Mouse (Mus musculus) gastrocnemius, adult 18-20 months (tissue): ENCODE measurements at regions not wholly inside any gene's neighbourhood (a gene's known extent, or its start where the extent isn't known, plus 50 kb on each side); places are given as distances from the start of the nearest gene placed in this dataset.
A peak's percentile ranks its signal among the peaks of the same experiment; 100 is the strongest.

Experiments
- DNase-seq: peaks from one replicate; pipeline ENCODE4 v3.0.0; 2021; ENCODE audit warnings: low spot score

- DNase-seq: no peak
Observed at GRCm38 (mm10) chr10:109188252-109188651, 177.5 kb upstream of the Syt1 start.

GRCm38 (mm10) chr10:109185243-109185642 lies 174.5 kb upstream of the Syt1 start:
- DNase-seq: no peak

GRCm38 (mm10) chr10:109180527-109180926 lies 169.7 kb upstream of the Syt1 start:
- no peak for DNase-seq

- DNase-seq: no peak
Observed at GRCm38 (mm10) chr10:109160730-109161129, 149.9 kb upstream of the Syt1 start.

- DNase-seq: no peak
Observed at GRCm38 (mm10) chr10:109155768-109156167, 145.0 kb upstream of the Syt1 start.

GRCm38 (mm10) chr10:109140421-109140938 lies 129.7 kb upstream of the Syt1 start:
- DNase-seq: no peak

- DNase-seq: no peak
Observed at GRCm38 (mm10) chr10:109136763-109137732, 126.3 kb upstream of the Syt1 start.

GRCm38 (mm10) chr10:109134521-109134920 lies 123.7 kb upstream of the Syt1 start:
- no peak for DNase-seq

GRCm38 (mm10) chr10:109132091-109132573 lies 121.3 kb upstream of the Syt1 start:
- no peak for DNase-seq

- no peak for DNase-seq
Observed at GRCm38 (mm10) chr10:109129552-109130110, 118.8 kb upstream of the Syt1 start.

GRCm38 (mm10) chr10:109129068-109129467 lies 118.3 kb upstream of the Syt1 start:
- no peak for DNase-seq

- DNase-seq: no peak
Observed at GRCm38 (mm10) chr10:109126699-109127098, 115.9 kb upstream of the Syt1 start.

GRCm38 (mm10) chr10:109117143-109117542 lies 106.4 kb upstream of the Syt1 start:
- DNase-seq: no peak

GRCm38 (mm10) chr10:109115013-109115627 lies 104.3 kb upstream of the Syt1 start:
- DNase-seq: no peak

- no peak for DNase-seq
Observed at GRCm38 (mm10) chr10:109105781-109106180, 95.0 kb upstream of the Syt1 start.

GRCm38 (mm10) chr10:109092219-109092618 lies 81.4 kb upstream of the Syt1 start:
- peak; percentile 6 for DNase-seq

GRCm38 (mm10) chr10:109079773-109080172 lies 69.0 kb upstream of the Syt1 start:
- no peak for DNase-seq

- DNase-seq: no peak
Observed at GRCm38 (mm10) chr10:109074218-109074617, 63.4 kb upstream of the Syt1 start.
